Mouse (Mus musculus) stomach, embryonic 16.5 days (tissue): ENCODE results near the gene Pid1. TPM values are rescaled to one million over a fixed set of nuclear protein-coding genes. Genes with fewer than 3 reads are reported as not detected.
"Not testable (repeated sequence)": the region's sequence is repeated elsewhere in the genome, so short reads cannot be mapped to it uniquely, and the experiment has no call there.

Source experiments
- ATAC-seq: fragments of 200-750 bp; cut with Nextera tagmentation; 2 replicates; pipeline ENCODE4 v1.8.0; 2017; ENCODE audit warnings: moderate number of reproducible peaks, moderate TSS enrichment; ENCODE audit not compliant: insufficient read depth, low FRiP score
- H3K27ac ChIP-seq: fragments of 300-500 bp; sonication (generic); 2 replicates; pipeline ENCODE4 v1.5.1; 2014; ENCODE audit warnings: low read length
- H3K27me3 ChIP-seq: fragments of 300-500 bp; sonication (generic); 2 replicates; pipeline ENCODE4 v1.6.1; 2014; ENCODE audit warnings: low read length, control low read depth, mixed read lengths; ENCODE audit not compliant: control insufficient read depth, insufficient read depth
- H3K36me3 ChIP-seq: fragments of 300-500 bp; sonication (generic); 2 replicates; pipeline ENCODE4 v1.6.1; 2014; ENCODE audit warnings: low read length; ENCODE audit not compliant: control insufficient read depth, insufficient read depth
- H3K4me1 ChIP-seq: fragments of 300-500 bp; sonication (generic); 2 replicates; pipeline ENCODE4 v1.6.1; 2014; ENCODE audit warnings: low read length, control low read depth, mixed read lengths; ENCODE audit not compliant: control insufficient read depth, insufficient read depth
- H3K4me2 ChIP-seq: fragments of 300-500 bp; sonication (generic); 2 replicates; pipeline ENCODE4 v1.6.1; 2014; ENCODE audit warnings: low read depth, low read length, mixed read lengths
- H3K4me3 ChIP-seq: fragments of 300-500 bp; sonication (generic); replicated peaks from 2 replicates; pipeline ENCODE4 v1.5.1; 2014; ENCODE audit warnings: mild to moderate bottlenecking, low read length
- H3K9ac ChIP-seq: fragments of 300-500 bp; sonication (generic); 2 replicates; pipeline ENCODE4 v1.6.1; 2014; ENCODE audit warnings: low read length
- H3K9me3 ChIP-seq: fragments of 300-500 bp; sonication (generic); replicated peaks from 2 replicates; pipeline ENCODE4 v1.6.1; 2016; ENCODE audit warnings: low read length, control low read depth; ENCODE audit not compliant: control insufficient read depth
- WGBS: fragments of 180-500 bp; shearing (Covaris S2); extraction: QIAGEN DNeasy Blood & Tissue Kit; methylation state at CpG from one replicate; pipeline ENCODE4 v1.1.7; 2014; 5-methylcytosine and 5-hydroxymethylcytosine counted together
- polyA plus RNA-seq: library from polyadenylated mRNA; unstranded; fragments of >200 nt; fragmentation: Nextera tagmentation; extraction: Ambion mirVana; gene quantifications from 2 replicates; pipeline ENCODE4 v1.2.1, GENCODE M21; 2015

Gene Pid1
- polyA plus RNA-seq, 1 experiment from 2014 or later = 21.9 TPM

GRCm38 (mm10) chr1:84230431-84230830 lies 133.5 kb downstream of the Pid1 start:
- no peak overlapping the region for H3K9ac ChIP-seq
- H3K27ac ChIP-seq = no peak overlapping the region
- H3K27me3 ChIP-seq = no peaks in the 10 kb centered on the region
- H3K4me2 ChIP-seq = no peak overlapping the region
- H3K9me3 ChIP-seq = no peaks in the 10 kb centered on the region
- H3K4me1 ChIP-seq = no peaks in the 10 kb centered on the region
- no peak for ATAC-seq
- no peak overlapping the region for H3K4me3 ChIP-seq
- no peaks in the 10 kb centered on the region for H3K36me3 ChIP-seq
- WGBS = 72% methylated on average over 2 of the region's 2 CpGs

- Histone ChIP-seq H3K4me2 (no peak overlapping the region), H3K27me3 (no peaks in the 10 kb centered on the region), H3K36me3 (no peaks in the 10 kb centered on the region), H3K9me3 (no peaks in the 10 kb centered on the region), H3K9ac (no peak overlapping the region), H3K4me1 (no peaks in the 10 kb centered on the region), H3K4me3 (no peak overlapping the region), H3K27ac (no peak overlapping the region)
- ATAC-seq = no peak
- WGBS = 85% methylated on average over 7 of the region's 7 CpGs
Measured at GRCm38 (mm10) chr1:84225626-84226025, 138.4 kb downstream of the Pid1 start.

- ATAC-seq = no peak
- Histone ChIP-seq H3K36me3 (no peaks in the 10 kb centered on the region), H3K27me3 (no peaks in the 10 kb centered on the region), H3K4me3 (no peak overlapping the region), H3K9ac (no peak overlapping the region), H3K9me3 (no peaks in the 10 kb centered on the region), H3K4me1 (peaks cover 8% of the 10 kb centered on the region; the same call in 1 of the 2 replicates), H3K27ac (no peak overlapping the region), H3K4me2 (no peak overlapping the region)
- WGBS = 82% methylated on average over 1 of the region's 1 CpGs
Measured at GRCm38 (mm10) chr1:84222051-84222450, 141.9 kb downstream of the Pid1 start.

GRCm38 (mm10) chr1:84218605-84219004 lies 145.4 kb downstream of the Pid1 start:
- no peaks in the 10 kb centered on the region for H3K9me3 ChIP-seq
- no peaks in the 10 kb centered on the region for H3K27me3 ChIP-seq
- WGBS = 32% methylated on average over 7 of the region's 7 CpGs
- no peak overlapping the region for H3K9ac ChIP-seq
- ATAC-seq = no peak
- no peaks in the 10 kb centered on the region for H3K36me3 ChIP-seq
- H3K4me2 ChIP-seq = no peak overlapping the region
- no peak overlapping the region for H3K27ac ChIP-seq
- H3K4me3 ChIP-seq = no peak overlapping the region
- peaks cover 8% of the 10 kb centered on the region; the same call in 1 of the 2 replicates for H3K4me1 ChIP-seq

GRCm38 (mm10) chr1:84217777-84218176 lies 146.2 kb downstream of the Pid1 start:
- Histone ChIP-seq H3K27ac (no peak overlapping the region), H3K9ac (no peak overlapping the region), H3K27me3 (no peaks in the 10 kb centered on the region), H3K4me2 (no peak overlapping the region), H3K36me3 (no peaks in the 10 kb centered on the region), H3K4me3 (no peak overlapping the region), H3K9me3 (no peaks in the 10 kb centered on the region), H3K4me1 (peaks cover 8% of the 10 kb centered on the region; the same call in 1 of the 2 replicates)
- ATAC-seq = no peak
- WGBS = 22% methylated on average over 2 of the region's 2 CpGs

GRCm38 (mm10) chr1:84211507-84211906 lies 152.5 kb downstream of the Pid1 start:
- no peak overlapping the region for H3K27ac ChIP-seq
- 35% methylated on average over 9 of the region's 9 CpGs for WGBS
- no peak for ATAC-seq

GRCm38 (mm10) chr1:84205746-84206145 lies 158.2 kb downstream of the Pid1 start:
- H3K4me3 ChIP-seq, H3K9ac ChIP-seq, ATAC-seq, H3K36me3 ChIP-seq, H3K27ac ChIP-seq, H3K4me1 ChIP-seq, H3K27me3 ChIP-seq, H3K4me2 ChIP-seq, H3K9me3 ChIP-seq: not testable (repeated sequence)
- 97% methylated on average over 3 of the region's 3 CpGs for WGBS

More at GRCm38 (mm10) chr1:84211507-84211906, 152.5 kb downstream of the Pid1 start:
- Histone ChIP-seq H3K4me1 (no peaks in the 10 kb centered on the region), H3K27me3 (no peaks in the 10 kb centered on the region), H3K9me3 (no peaks in the 10 kb centered on the region), H3K4me3 (no peak overlapping the region), H3K9ac (no peak overlapping the region), H3K4me2 (no peak overlapping the region), H3K36me3 (no peaks in the 10 kb centered on the region)

GRCm38 (mm10) chr1:84203494-84203893 lies 160.5 kb downstream of the Pid1 start:
- Histone ChIP-seq H3K4me1 (no peaks in the 10 kb centered on the region), H3K27ac (no peak overlapping the region), H3K27me3 (no peaks in the 10 kb centered on the region), H3K36me3 (no peaks in the 10 kb centered on the region), H3K4me2 (no peak overlapping the region), H3K4me3 (no peak overlapping the region), H3K9me3 (no peaks in the 10 kb centered on the region), H3K9ac (no peak overlapping the region)
- WGBS = 78% methylated on average over 4 of the region's 4 CpGs
- ATAC-seq = no peak

GRCm38 (mm10) chr1:84199890-84200289 lies 164.1 kb downstream of the Pid1 start:
- WGBS = 63% methylated on average over 2 of the region's 2 CpGs
- no peaks in the 10 kb centered on the region for H3K4me1 ChIP-seq
- no peak overlapping the region for H3K4me3 ChIP-seq
- no peak for ATAC-seq
- no peak overlapping the region for H3K9ac ChIP-seq
- H3K36me3 ChIP-seq = no peaks in the 10 kb centered on the region
- no peak overlapping the region for H3K4me2 ChIP-seq
- H3K27me3 ChIP-seq = no peaks in the 10 kb centered on the region
- H3K9me3 ChIP-seq = no peaks in the 10 kb centered on the region
- no peak overlapping the region for H3K27ac ChIP-seq

- H3K27me3 ChIP-seq = no peaks in the 10 kb centered on the region
- no peak overlapping the region for H3K9ac ChIP-seq
- WGBS = 81% methylated on average over 2 of the region's 2 CpGs
- H3K4me1 ChIP-seq = no peaks in the 10 kb centered on the region
- H3K27ac ChIP-seq = no peak overlapping the region
- no peaks in the 10 kb centered on the region for H3K9me3 ChIP-seq
- no peak overlapping the region for H3K4me2 ChIP-seq
- H3K4me3 ChIP-seq = no peak overlapping the region
- no peak for ATAC-seq
- no peaks in the 10 kb centered on the region for H3K36me3 ChIP-seq
Measured at GRCm38 (mm10) chr1:84198887-84199286, 165.1 kb downstream of the Pid1 start.
